Mouse (Mus musculus) kidney, postnatal 4 days (tissue): ENCODE results near the gene Osmr.

ENCODE experiments used
- DNase-seq, 2 experiments: peaks; one replicate each; pipeline ENCODE4 v3.0.0; 2021; ENCODE audit warnings: mixed read lengths in 2 of 2

The Osmr gene

DNA sequence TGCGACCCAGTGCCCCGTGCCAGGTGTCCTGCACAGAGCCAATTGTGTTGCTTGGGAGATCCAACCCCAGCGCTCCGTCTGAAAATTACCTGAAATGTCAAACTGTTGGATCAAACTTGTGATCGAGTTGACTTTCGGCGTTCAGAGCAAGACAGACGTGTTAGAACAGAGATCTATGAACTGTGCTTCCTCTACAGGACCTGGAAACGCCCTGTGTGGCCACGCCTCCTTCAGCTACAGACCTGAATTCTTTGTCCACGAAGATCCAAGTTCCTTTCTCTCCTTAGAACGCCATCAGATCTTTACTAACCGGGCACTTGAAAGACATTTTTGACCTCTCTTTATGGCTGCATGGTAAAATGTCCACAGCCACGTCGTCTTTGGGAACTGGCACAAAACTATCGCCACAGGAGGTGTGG is at the start of gene Osmr:
Gene Osmr (minus strand): TSS at position 369 of the 419 bp plus-strand sequence.
- peak; percentile 34 to 55 for DNase-seq

DNA sequence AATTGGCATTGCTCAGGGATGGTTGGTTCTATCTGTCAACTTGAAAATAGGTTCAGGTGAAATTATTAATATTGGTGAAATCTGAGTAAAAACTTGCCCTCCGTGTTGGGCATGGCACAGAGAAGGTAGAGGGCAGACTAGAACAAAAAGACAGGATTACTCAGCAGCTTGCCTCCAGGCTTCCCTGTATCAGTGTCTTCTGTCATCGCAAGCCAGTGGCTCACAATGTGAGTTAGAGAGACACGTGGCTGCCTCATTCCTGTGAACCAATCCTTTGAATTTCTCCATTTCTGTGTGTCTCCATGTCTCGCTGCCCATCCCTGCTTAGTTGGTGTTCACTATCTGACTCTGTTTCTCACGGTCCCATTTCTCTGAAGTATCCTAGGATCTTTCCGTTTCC is 44.6 kb upstream of the Osmr start:
- DNase-seq: no peak

GRCm38 (mm10) chr15:6914163-6914562 is 39.4 kb upstream of the Osmr start:
- no peak for DNase-seq

DNA sequence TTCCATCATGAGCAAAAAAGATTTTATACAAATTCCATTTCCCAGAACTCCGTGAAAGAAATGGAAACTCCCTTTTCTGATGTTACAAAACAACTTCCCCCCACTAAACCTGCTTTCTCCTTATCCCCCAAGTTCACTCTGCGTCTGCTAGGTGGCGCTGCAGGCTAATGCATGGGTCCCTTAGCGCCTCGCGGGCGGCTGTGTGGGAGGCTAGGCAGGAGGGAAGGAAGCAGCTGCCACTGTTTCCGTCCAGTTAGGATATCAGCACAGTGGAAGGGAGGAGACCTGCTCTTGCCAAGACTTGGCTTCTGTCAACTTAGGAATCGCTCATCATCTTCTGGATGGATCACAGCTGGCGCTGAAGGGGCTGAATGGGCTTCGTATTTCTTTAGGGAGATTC is 34.9 kb upstream of the Osmr start:
- peak; percentile 96 for DNase-seq

- DNase-seq: no peak
Observed at GRCm38 (mm10) chr15:6909084-6909483, 34.3 kb upstream of the Osmr start.

- no peak for DNase-seq
Observed at GRCm38 (mm10) chr15:6908601-6909000, 33.8 kb upstream of the Osmr start.

GRCm38 (mm10) chr15:6906260-6907047 is 31.7 kb upstream of the Osmr start:
- DNase-seq: no peak

DNA sequence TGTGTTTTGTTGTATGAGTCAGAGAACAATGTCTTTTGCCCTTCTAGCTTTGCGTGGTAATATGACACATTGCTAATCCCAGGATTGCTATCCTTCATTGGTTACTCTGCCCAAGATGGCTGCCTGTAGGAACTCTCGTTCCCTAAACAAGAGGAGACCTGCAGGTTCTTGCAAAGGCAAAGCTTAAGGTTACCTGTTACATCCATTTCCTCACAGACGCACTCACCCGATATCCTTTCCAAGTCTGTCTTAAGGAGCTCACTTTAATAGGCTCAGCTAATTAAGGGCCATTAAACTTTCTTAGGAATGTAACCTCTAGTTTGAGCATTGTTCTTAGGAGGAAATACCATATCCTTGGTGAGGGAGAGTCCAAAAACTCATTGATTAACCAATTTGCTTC is 31.0 kb upstream of the Osmr start:
- DNase-seq: no peak

DNA sequence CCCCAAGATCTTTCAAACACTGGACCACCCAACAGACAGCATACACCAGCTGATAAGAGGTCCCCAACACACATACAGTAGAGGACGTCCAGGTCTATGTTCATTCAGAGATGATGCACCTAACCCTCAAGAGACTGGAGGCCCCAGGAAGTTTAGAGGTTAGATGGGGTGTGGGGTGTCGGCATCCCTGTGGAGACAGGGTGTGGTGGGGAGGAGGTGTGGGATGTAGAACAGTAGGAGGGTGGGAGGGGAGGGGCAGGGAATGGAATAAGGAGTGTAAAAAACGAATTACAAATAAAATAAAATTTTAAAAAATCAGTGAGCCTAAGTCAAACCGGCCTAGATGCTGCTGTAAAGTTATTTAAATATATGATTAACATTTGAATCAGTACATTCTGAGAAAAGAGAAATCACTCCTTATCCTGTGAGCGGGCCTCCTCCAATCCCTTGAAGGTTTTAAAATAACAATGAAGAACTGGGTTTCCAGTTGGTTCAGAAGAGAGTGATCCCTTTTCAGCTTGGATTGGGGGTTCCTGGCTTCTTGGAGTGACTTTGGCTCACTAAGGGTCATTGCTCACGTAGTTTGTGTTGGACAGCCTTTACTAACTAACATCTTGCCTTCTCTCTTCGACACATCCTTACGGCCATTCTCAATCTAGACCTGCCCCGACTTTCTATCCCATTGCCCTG is 28.7 kb upstream of the Osmr start:
- no peak for DNase-seq

DNA sequence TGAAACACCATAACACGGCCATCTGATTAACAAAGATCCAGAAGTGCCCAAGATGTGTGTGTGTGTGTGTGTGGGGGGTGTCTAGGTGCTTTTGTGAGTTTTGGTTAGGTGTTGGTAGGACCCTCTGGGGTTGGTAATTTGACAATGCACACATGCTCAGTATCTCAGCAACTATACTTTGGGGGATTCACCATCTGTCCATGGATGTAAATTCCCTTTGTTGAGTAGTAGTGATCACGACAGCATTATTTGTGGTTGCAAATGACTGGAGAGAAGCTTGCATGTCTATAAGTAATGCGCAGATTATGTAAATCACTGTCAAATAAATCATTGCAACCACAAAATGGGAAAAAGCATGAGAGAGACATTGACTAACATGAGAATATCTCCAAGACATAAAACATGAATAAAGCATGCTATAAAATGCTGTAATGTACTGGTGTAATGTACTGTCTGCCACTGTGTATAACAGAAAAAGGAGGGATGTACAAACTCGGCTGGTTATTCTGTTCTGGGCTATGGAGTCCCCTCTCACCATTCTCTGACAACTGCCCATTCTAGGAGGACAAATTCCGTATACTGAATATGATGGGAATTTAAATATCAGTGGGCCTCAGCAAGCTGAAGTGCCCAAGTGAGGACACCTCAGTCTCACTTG is 27.3 kb upstream of the Osmr start:
- no peak for DNase-seq

DNA sequence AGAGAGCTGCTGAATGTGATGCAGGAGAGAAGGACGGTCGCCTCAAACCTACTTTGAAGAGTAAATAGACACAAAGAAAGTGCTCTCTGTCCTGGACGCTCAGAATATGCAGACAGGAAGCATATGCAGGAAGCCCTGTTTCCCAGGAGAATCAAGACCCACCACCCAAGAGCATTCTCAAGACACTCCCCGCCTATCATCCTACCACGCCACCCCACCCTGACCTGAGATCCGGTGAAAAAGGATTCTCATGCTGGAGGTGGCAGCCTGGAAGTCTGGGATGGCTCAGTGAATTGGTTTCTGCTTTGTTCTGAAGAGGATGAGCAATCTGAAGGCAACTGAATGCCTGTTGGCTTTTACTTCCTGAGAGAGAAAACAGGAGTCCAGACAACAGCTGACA is 26.5 kb upstream of the Osmr start:
- no peak for DNase-seq

GRCm38 (mm10) chr15:6884260-6884659 is 9.5 kb upstream of the Osmr start:
- DNase-seq: no peak

GRCm38 (mm10) chr15:6883816-6884215 is 9.0 kb upstream of the Osmr start:
- DNase-seq: peak; percentile 83 to 85

DNA sequence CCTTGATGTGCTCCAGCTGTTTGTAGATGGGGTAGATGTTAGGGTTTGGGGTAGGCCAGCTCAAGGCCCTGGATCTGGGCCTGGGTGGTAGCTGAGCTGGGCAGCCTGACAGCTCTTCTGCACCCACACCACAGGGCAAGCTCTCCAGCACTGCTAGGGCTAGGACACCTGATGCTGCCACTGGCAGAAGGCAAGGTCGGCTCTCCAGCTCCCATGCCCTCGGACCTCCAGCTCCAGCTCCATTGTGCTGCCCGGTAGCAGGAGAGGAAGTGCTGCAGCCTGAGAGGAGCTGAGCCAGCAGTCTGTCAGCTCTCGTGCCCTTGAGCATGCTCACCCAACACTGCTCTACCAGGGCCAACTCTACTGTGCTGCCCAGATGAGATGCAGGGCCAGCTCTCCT is 8.3 kb upstream of the Osmr start:
- peak in 1 of 2 experiments; percentile 20 for DNase-seq

GRCm38 (mm10) chr15:6882180-6882579 is 7.4 kb upstream of the Osmr start:
- peak; percentile 67 to 77 for DNase-seq

GRCm38 (mm10) chr15:6881211-6881610 is 6.4 kb upstream of the Osmr start:
- no peak for DNase-seq

- DNase-seq: peak; percentile 77 to 85
Observed at GRCm38 (mm10) chr15:6873807-6874600, 765 bp downstream of the Osmr start.

- DNase-seq: peak; percentile 17 to 35
Observed at GRCm38 (mm10) chr15:6873154-6873806, 1.5 kb downstream of the Osmr start.

DNA sequence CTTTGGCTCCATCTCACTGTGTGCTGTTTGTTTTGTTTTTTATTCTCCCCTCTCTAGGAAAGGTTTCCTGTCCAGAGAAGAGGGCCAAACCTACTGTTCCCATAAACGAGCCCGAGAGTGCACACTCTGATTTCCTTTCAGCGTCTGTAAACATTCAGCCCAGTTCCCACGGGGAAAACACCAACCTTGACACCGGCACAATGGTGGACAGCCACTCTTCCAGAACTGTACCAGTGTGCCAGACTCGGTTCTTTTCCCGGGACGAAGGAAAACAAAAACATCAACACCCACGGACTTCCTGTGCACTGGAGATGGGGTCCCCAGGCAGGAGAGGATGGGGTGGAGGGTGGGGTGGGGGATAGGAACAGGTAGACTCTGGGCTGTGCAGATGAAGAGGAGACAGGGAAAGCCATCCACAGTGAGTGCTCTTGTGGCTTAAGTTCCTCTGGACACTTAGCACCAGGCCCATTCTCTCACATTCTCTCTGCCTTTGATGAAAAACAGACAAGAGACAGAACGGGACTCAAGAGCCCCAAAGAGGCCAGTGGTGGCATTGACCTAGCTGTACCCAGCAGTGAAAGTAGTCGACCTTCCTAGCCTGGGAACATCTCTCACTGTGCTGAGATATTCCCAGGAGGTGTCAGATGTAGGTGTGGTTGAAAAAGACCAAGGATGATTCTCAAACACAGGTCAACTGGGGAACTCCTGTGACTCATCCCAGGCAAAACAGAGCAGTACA is 3.0 kb downstream of the Osmr start:
- no peak for DNase-seq

- DNase-seq: no peak
Observed at GRCm38 (mm10) chr15:6866888-6867287, 7.9 kb downstream of the Osmr start.

GRCm38 (mm10) chr15:6862125-6862524 is 12.6 kb downstream of the Osmr start:
- no peak for DNase-seq

DNA sequence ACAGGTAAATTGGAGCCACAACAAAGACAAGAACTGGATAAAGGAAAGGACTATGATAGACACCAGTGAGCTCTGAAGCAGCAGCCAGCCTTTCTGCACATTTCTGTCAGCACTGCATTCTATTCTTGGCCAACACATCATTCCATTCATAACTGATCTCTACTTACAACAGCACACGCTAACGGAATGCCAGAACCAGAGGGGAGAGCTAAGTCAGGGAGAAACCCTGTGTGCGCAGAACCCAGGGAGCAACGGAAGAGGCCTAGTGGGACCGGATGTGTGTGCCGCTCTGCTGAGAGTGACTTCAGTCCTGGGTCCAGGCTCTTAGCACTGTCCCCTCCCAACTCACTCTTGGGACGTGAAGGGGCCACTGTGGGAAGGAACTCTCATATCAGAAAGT is 13.2 kb downstream of the Osmr start:
- DNase-seq: peak; percentile 23 to 31
